ENCODE assay signal across 9 mouse cellular contexts in the genomic region with DNA sequence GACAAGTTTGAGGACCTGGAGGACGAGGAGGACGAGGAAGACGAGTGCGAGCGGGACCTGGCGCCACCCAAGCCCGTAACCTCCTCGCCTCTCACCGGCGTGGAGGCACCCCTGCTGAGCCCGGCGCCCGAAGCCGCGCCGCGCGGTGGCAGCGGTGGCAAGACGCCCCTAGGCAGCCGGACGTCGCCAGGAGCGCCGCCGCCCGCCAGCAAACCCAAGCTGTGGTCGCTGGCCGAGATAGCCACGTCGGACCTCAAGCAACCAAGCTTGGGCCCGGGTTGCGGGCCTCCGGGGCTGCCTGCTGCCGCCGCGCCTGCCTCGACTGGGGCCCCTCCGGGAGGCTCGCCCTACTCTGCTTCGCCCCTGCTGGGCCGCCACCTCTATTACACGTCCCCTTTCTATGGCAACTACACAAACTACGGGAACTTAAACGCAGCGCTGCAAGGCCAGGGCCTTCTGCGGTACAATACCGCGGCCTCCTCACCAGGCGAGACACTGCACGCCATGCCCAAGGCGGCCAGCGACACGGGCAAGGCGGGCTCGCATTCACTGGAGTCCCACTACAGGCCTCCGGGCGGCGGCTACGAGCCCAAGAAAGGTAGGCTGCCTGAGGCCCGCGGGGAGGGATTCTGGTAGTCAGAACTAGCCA. TPM values are rescaled to one million over a fixed set of nuclear protein-coding genes. Genes with fewer than 3 reads are reported as not detected.
A peak's percentile ranks its signal among the peaks of the same experiment; 100 is the strongest.
DNase-seq lines count a peak whose midpoint lies in the region; ATAC-seq and TF ChIP-seq lines count a peak whose summit lies in the region.
"Had no signal": no experiment of that assay in that cellular context is flagged by ENCODE, and none has a peak within 500 bp of the region (broad histone marks: within the 10 kb centered on the region; RNA-seq: fewer than 3 reads in every experiment).

No protein-coding gene starts in this region.

- TF ChIP-seq CTCF in heart, adult 2 months (IDR thresholded peaks at IDR 0.05): 0 out of 2 replicates have a peak, but pooled peaks have one; percentile 2

- ATAC-seq in hindbrain, embryonic 11.5 days (ENCODE audit: low FRiP score): no peak
- no peak for ATAC-seq in midbrain, embryonic 14.5 days (ENCODE audit: low FRiP score, low TSS enrichment)
- no peak for ATAC-seq in megakaryocyte-erythroid progenitor cell, adult 5-6 weeks (replicated peaks; ENCODE audit: low FRiP score, low TSS enrichment, poor library complexity, severe bottlenecking)

- no peaks in the 10 kb centered on the region for H3K4me1 ChIP-seq in heart, adult 2 months (ENCODE audit: control insufficient read depth, insufficient read depth, low read length)
- peaks cover 12% of the 10 kb centered on the region; the same call in 1 of the 2 replicates for H3K4me1 ChIP-seq in hindbrain, embryonic 11.5 days (replicated peaks; ENCODE audit: control insufficient read depth, insufficient read depth, low read length)
- peaks cover 36% of the 10 kb centered on the region for H3K4me1 ChIP-seq in midbrain, embryonic 14.5 days (ENCODE audit: control insufficient read depth, insufficient read depth, low read length)

- peak overlapping the region; percentile 8; the same call in 1 of the 2 replicates for H3K9ac ChIP-seq in heart, adult 2 months (ENCODE audit: low read depth, low read length)
- H3K9ac ChIP-seq in hindbrain, embryonic 11.5 days (ENCODE audit: low read depth, low read length): peak overlapping the region; percentile 95
- H3K9ac ChIP-seq in midbrain, embryonic 14.5 days (replicated peaks; ENCODE audit: low read length): peak overlapping the region; percentile 92

- no peak for TF ChIP-seq POLR2A in heart, adult 2 months (IDR thresholded peaks at IDR 0.05; ENCODE audit: insufficient read depth, low read depth, low read length)

- 7% methylated on average over 62 of the region's 62 CpGs for WGBS in heart, adult 2 months
- under 1% methylated on average over 59 of the region's 62 CpGs for WGBS in hindbrain, embryonic 11.5 days
- WGBS in midbrain, embryonic 14.5 days: under 1% methylated on average over 62 of the region's 62 CpGs

- no peak overlapping the region for H3K27ac ChIP-seq in heart, adult 2 months
- H3K27ac ChIP-seq in hindbrain, embryonic 11.5 days (ENCODE audit: low read depth, low read length): peak overlapping the region; percentile 58; the same call in 1 of the 2 replicates
- peak overlapping the region; percentile 94 for H3K27ac ChIP-seq in midbrain, embryonic 14.5 days (replicated peaks; ENCODE audit: low read depth, low read length)

- H3K4me3 ChIP-seq in heart, adult 2 months: no peak overlapping the region
- peak overlapping the region; percentile 83 for H3K4me3 ChIP-seq in hindbrain, embryonic 11.5 days (ENCODE audit: low read depth, low read length)
- peak overlapping the region; percentile 75 for H3K4me3 ChIP-seq in midbrain, embryonic 14.5 days (replicated peaks; ENCODE audit: low read depth, low read length)

- H3K36me3 ChIP-seq in heart, adult 2 months (ENCODE audit: control insufficient read depth, insufficient read depth, low read length): no peaks in the 10 kb centered on the region
- H3K36me3 ChIP-seq in hindbrain, embryonic 11.5 days (ENCODE audit: control insufficient read depth, insufficient read depth, low read length): 0 out of 2 replicates have a peak, but pooled peaks cover 3% of the 10 kb centered on the region
- H3K36me3 ChIP-seq in midbrain, embryonic 14.5 days (ENCODE audit: control insufficient read depth, insufficient read depth, low read length): peaks cover 28% of the 10 kb centered on the region

- no peak for TF ChIP-seq EP300 in heart, adult 2 months (IDR thresholded peaks at IDR 0.05; ENCODE audit: insufficient read depth, low read depth, low read length)

- H3K79me2 ChIP-seq in heart, adult 2 months (replicated peaks; ENCODE audit: control insufficient read depth, insufficient read depth, low read length): no peaks in the 10 kb centered on the region

- intact Hi-C loops in heart, adult 2 months (cut with DNase I): no loop called here
- intact Hi-C loops in heart, postnatal 25 days (cut with DNase I): loop anchor here (10.0 kb wide), 1 partner anchor 403 kb away; no protein-coding TSS in a partner anchor

- no peaks in the 10 kb centered on the region for H3K9me3 ChIP-seq in hindbrain, embryonic 11.5 days (ENCODE audit: control insufficient read depth, low read length)
- no peaks in the 10 kb centered on the region for H3K9me3 ChIP-seq in midbrain, embryonic 14.5 days (ENCODE audit: control insufficient read depth, low read length)

- H3K27me3 ChIP-seq in heart, adult 2 months (ENCODE audit: control insufficient read depth, insufficient read depth, low read length): peaks cover 19% of the 10 kb centered on the region
- peaks cover 26% of the 10 kb centered on the region for H3K27me3 ChIP-seq in hindbrain, embryonic 11.5 days (ENCODE audit: control insufficient read depth, insufficient read depth, low read length)
- H3K27me3 ChIP-seq in midbrain, embryonic 14.5 days (ENCODE audit: control insufficient read depth, insufficient read depth, low read length): peaks cover 10% of the 10 kb centered on the region; the same call in 1 of the 2 replicates

- peak in 1 of 2 experiments; percentile 25 for DNase-seq in heart, adult 2 months
- DNase-seq in heart, postnatal 25 days (ENCODE audit: low spot score): no peak
- peak; percentile 63 for DNase-seq in embryo, embryonic 10 days (ENCODE audit: low spot score)
- peak; percentile 71 for DNase-seq in hindbrain, embryonic 11.5 days (ENCODE audit: low spot score)
- DNase-seq in midbrain, embryonic 14.5 days: peak; percentile 71
- DNase-seq in right cerebral cortex, postnatal 36 days (ENCODE audit: low spot score in 2 of 2): no peak
- no peak for DNase-seq in urinary bladder, postnatal 25 days (ENCODE audit: low spot score)

- H3K4me2 ChIP-seq in hindbrain, embryonic 11.5 days (replicated peaks; ENCODE audit: low read depth, low read length): peak overlapping the region; percentile 50
- peak overlapping the region; percentile 79 for H3K4me2 ChIP-seq in midbrain, embryonic 14.5 days (ENCODE audit: low read length)

RNA-seq across cellular contexts. Expression of a gene that starts 2.9 kb away (rescaled TPM):
- total RNA-seq in heart, adult 2 months (2021): 1 to 10 TPM; 4.5 to 4.8 TPM
- polyA plus RNA-seq in heart, adult 2 months (2012; rRNA removed): 3.8 and 4.5 TPM in 2 replicates
- 1 to 10 TPM; 4.5 to 5.0 TPM for total RNA-seq in heart, postnatal 25 days (2021)
- 55.9 TPM in 2 replicates for polyA plus RNA-seq in hindbrain, embryonic 11.5 days (2014; fragmentation: Nextera tagmentation; extraction: Ambion mirVana)
- polyA plus RNA-seq in midbrain, embryonic 14.5 days (2014; fragmentation: Nextera tagmentation; extraction: Ambion mirVana): 57.1 and 64.8 TPM in 2 replicates
- total RNA-seq in megakaryocyte-erythroid progenitor cell, adult 5-6 weeks (2014; fragmentation: Nextera tagmentation): not detected in 2 replicates
- not detected in 2 replicates for total RNA-seq in megakaryocyte-erythroid progenitor cell, adult 5-6 weeks (2017)
- total RNA-seq: MEL had no signal

Comparison
In these comparisons a context has a peak if more than half of its experiments do, and no peak if none do; other contexts are left out.
1. DNase-seq: peak in embryo, embryonic 10 days (single experiment), hindbrain, embryonic 11.5 days (single experiment) and midbrain, embryonic 14.5 days (single experiment); none in heart, postnatal 25 days (single experiment), right cerebral cortex, postnatal 36 days (0 of 2) and urinary bladder, postnatal 25 days (single experiment).
2. H3K9ac ChIP-seq: peak in every context shown above with its lines; median percentile 95 in hindbrain, embryonic 11.5 days; 92 in midbrain, embryonic 14.5 days; 8 in heart, adult 2 months.
3. RNA of a gene that starts 2.9 kb away (total RNA-seq): 4.5 to 5.0 TPM in heart, postnatal 25 days and 4.5 to 4.8 TPM in heart, adult 2 months; not detected in megakaryocyte-erythroid progenitor cell, adult 5-6 weeks; every median in the first group is over 4 times any median in the second.